Mouse (Mus musculus): ENCODE results near the gene Bcl6.

GRCm38 (mm10) chr16:23966066-23966465, 22.6 kb downstream of the Bcl6 start:
- no peak for TF ChIP-seq CTCF (conservative IDR thresholded peaks at IDR 0.05 in 1 of 2, IDR thresholded peaks at IDR 0.05 in 1 of 2; ENCODE audit: low read depth in 2 of 2, low read length in 2 of 2)
- TF ChIP-seq BHLHE40 (IDR thresholded peaks at IDR 0.05; ENCODE audit: low read depth, low read length): no peak
- TF ChIP-seq UBTF (IDR thresholded peaks at IDR 0.05; ENCODE audit: low read depth, low read length): no peak
- TF ChIP-seq JUND (conservative IDR thresholded peaks at IDR 0.05; ENCODE audit: low read depth, low read length): no peak
- no peak for TF ChIP-seq POLR2A (IDR thresholded peaks at IDR 0.05; ENCODE audit: low read depth, low read length)
- TF ChIP-seq USF1 (IDR thresholded peaks at IDR 0.05; ENCODE audit: low read depth, low read length): no peak
